Mouse (Mus musculus) sigmoid colon, adult 10 weeks (tissue): ENCODE data around the gene Olfr382. TPM values are rescaled to one million over a fixed set of nuclear protein-coding genes. Genes with fewer than 3 reads are reported as not detected.

ENCODE experiments used
- polyA plus RNA-seq: library from polyadenylated mRNA; stranded (reverse); fragments of 350-450 nt; fragmentation: Illumina TruSeq; extraction: RNeasy Lipid Tissue Mini Kit (QIAGEN cat#74804); gene quantifications from one replicate; pipeline ENCODE4 v1.2.3, GENCODE M21; 2014; ENCODE audit warnings: low read depth, low replicate concordance

The Olfr382 gene
- not detected for polyA plus RNA-seq

GRCm38 (mm10) chr11:73517097-73517496 lies at the start of gene Olfr382:
Gene Olfr382 (minus strand): TSS chr11:73517197.

GRCm38 (mm10) chr11:73491503-73491902 lies 25.5 kb downstream of the Olfr382 start, which contains the start of gene Olfr381:
Gene Olfr381 (minus strand): TSS chr11:73491603.

Other genes with a start within 250 kb of the Olfr382 start
- gene Trpv3, start 249.8 kb downstream of the Olfr382 start, polyA plus RNA-seq, result 40.7 TPM
- 32.5 TPM for gene Aspa, start 187.6 kb downstream of the Olfr382 start, polyA plus RNA-seq
- gene Gm49340, start 187.5 kb downstream of the Olfr382 start, polyA plus RNA-seq, result not detected
- gene Spata22, start 187.5 kb downstream of the Olfr382 start, polyA plus RNA-seq, result 3.1 TPM
- not detected for gene Olfr20, start 166.4 kb downstream of the Olfr382 start, polyA plus RNA-seq
- gene Olfr376, start 146.0 kb downstream of the Olfr382 start, polyA plus RNA-seq, result not detected
- gene Olfr1, start 117.6 kb downstream of the Olfr382 start, polyA plus RNA-seq, result not detected
- gene Olfr378, start 88.7 kb downstream of the Olfr382 start, polyA plus RNA-seq, result not detected
- gene Olfr380, start 59.7 kb downstream of the Olfr382 start, polyA plus RNA-seq, result not detected
- gene Olfr381, start 25.6 kb downstream of the Olfr382 start, polyA plus RNA-seq, result not detected
- not detected for gene Olfr385, start 75.8 kb upstream of the Olfr382 start, polyA plus RNA-seq
- gene Olfr384, start 81.4 kb upstream of the Olfr382 start, polyA plus RNA-seq, result not detected
- gene Zfp735, start 171.6 kb upstream of the Olfr382 start, polyA plus RNA-seq, result not detected